23 mouse cellular contexts compared by ENCODE assay signal in genomic region chr7:130385732-130386294, GRCm38 (mm10).
DNase-seq lines count a peak whose midpoint lies in the region; ATAC-seq and TF ChIP-seq lines count a peak whose summit lies in the region.
"Had no signal": no experiment of that assay in that cellular context is flagged by ENCODE, and none has a peak within 500 bp of the region (broad histone marks: within the 10 kb centered on the region; RNA-seq: fewer than 3 reads in every experiment).

No protein-coding gene starts in this region.

- TF ChIP-seq CTCF in midbrain, postnatal 0 days (IDR thresholded peaks at IDR 0.05): no peak
- TF ChIP-seq CTCF in lung, adult 2 months (IDR thresholded peaks at IDR 0.05; ENCODE audit: insufficient read depth, low read length): no peak

- H3K9ac ChIP-seq in hindbrain, embryonic 11.5 days (ENCODE audit: low read depth, low read length): no peak overlapping the region
- no peak overlapping the region for H3K9ac ChIP-seq in hindbrain, embryonic 14.5 days
- H3K9ac ChIP-seq in hindbrain, embryonic 16.5 days (ENCODE audit: low read depth, low read length): no peak overlapping the region
- H3K9ac ChIP-seq in midbrain, postnatal 0 days (replicated peaks; ENCODE audit: low read length, poor library complexity, severe bottlenecking): no peak overlapping the region
- no peak overlapping the region for H3K9ac ChIP-seq in liver, embryonic 11.5 days (ENCODE audit: low read depth, low read length)
- H3K9ac ChIP-seq: embryonic facial prominence, embryonic 15.5 days; heart, embryonic 12.5 days; neural tube, embryonic 13.5 days had no signal

- H3K4me1 ChIP-seq in hindbrain, embryonic 11.5 days (replicated peaks; ENCODE audit: control insufficient read depth, insufficient read depth, low read length): peaks cover 2% of the 10 kb centered on the region; the same call in 1 of the 2 replicates
- H3K4me1 ChIP-seq in hindbrain, embryonic 14.5 days (replicated peaks; ENCODE audit: control insufficient read depth, insufficient read depth, low read length): peaks cover 9% of the 10 kb centered on the region; the same call in 1 of the 2 replicates
- peaks cover 9% of the 10 kb centered on the region for H3K4me1 ChIP-seq in hindbrain, embryonic 16.5 days (ENCODE audit: control insufficient read depth, insufficient read depth, low read depth, low read length)
- no peaks in the 10 kb centered on the region for H3K4me1 ChIP-seq in midbrain, postnatal 0 days (ENCODE audit: insufficient read depth, low read length)
- no peaks in the 10 kb centered on the region for H3K4me1 ChIP-seq in liver, embryonic 11.5 days (replicated peaks; ENCODE audit: control insufficient read depth, insufficient read depth, low read length)
- no peaks in the 10 kb centered on the region for H3K4me1 ChIP-seq in lung, adult 2 months (ENCODE audit: control insufficient read depth, insufficient read depth, low read length)
- H3K4me1 ChIP-seq: heart, embryonic 12.5 days; limb, embryonic 10.5 days had no signal

- 53% methylated on average over 8 of the region's 8 CpGs for whole genome bisulfite sequencing in hindbrain, embryonic 11.5 days
- WGBS in hindbrain, embryonic 14.5 days: 40% methylated on average over 8 of the region's 8 CpGs
- 34% methylated on average over 8 of the region's 8 CpGs for WGBS in hindbrain, embryonic 16.5 days
- 32% methylated on average over 8 of the region's 8 CpGs for WGBS in midbrain, postnatal 0 days
- 93% methylated on average over 8 of the region's 8 CpGs for WGBS in liver, embryonic 11.5 days
- WGBS in lung, adult 2 months: 93% methylated on average over 8 of the region's 8 CpGs

- no peaks in the 10 kb centered on the region for H3K9me3 ChIP-seq in hindbrain, embryonic 11.5 days (ENCODE audit: control insufficient read depth, low read length)
- H3K9me3 ChIP-seq in hindbrain, embryonic 14.5 days (ENCODE audit: control insufficient read depth, low read length): no peaks in the 10 kb centered on the region
- no peaks in the 10 kb centered on the region for H3K9me3 ChIP-seq in hindbrain, embryonic 16.5 days (ENCODE audit: control insufficient read depth, low read length)
- no peaks in the 10 kb centered on the region for H3K9me3 ChIP-seq in midbrain, postnatal 0 days (ENCODE audit: low read length)
- no peaks in the 10 kb centered on the region for H3K9me3 ChIP-seq in liver, embryonic 11.5 days (ENCODE audit: control insufficient read depth, low read length)
- H3K9me3 ChIP-seq: embryonic facial prominence, embryonic 15.5 days; limb, embryonic 10.5 days; neural tube, embryonic 13.5 days had no signal

- H3K36me3 ChIP-seq in hindbrain, embryonic 11.5 days (ENCODE audit: control insufficient read depth, insufficient read depth, low read length): no peaks in the 10 kb centered on the region
- no peaks in the 10 kb centered on the region; the same call in 1 of the 2 replicates for H3K36me3 ChIP-seq in hindbrain, embryonic 14.5 days (replicated peaks; ENCODE audit: control insufficient read depth, insufficient read depth)
- peaks cover 3% of the 10 kb centered on the region; the same call in 1 of the 2 replicates for H3K36me3 ChIP-seq in hindbrain, embryonic 16.5 days (ENCODE audit: control insufficient read depth, insufficient read depth, low read length)
- H3K36me3 ChIP-seq in midbrain, postnatal 0 days (ENCODE audit: insufficient read depth, low read length): no peaks in the 10 kb centered on the region
- H3K36me3 ChIP-seq in liver, embryonic 11.5 days (ENCODE audit: control insufficient read depth, insufficient read depth, low read length): no peaks in the 10 kb centered on the region

- DNase-seq in embryo, embryonic 10.5 days (ENCODE audit: low spot score): peak; percentile 31
- DNase-seq in embryo, embryonic 9.5 days (ENCODE audit: extremely low spot score): no peak
- DNase-seq in hindbrain, embryonic 11.5 days (ENCODE audit: low spot score): no peak
- no peak for DNase-seq in hindbrain, embryonic 14.5 days (ENCODE audit: low spot score)
- DNase-seq in midbrain, postnatal 0 days (ENCODE audit: low spot score): peak; percentile 31
- DNase-seq in liver, embryonic 11.5 days (ENCODE audit: low spot score): no peak
- no peak for DNase-seq in lung, adult 2 months
- DNase-seq: adrenal gland, adult 2 months; cerebellum, postnatal 14 days; embryo, embryonic 11 days; gastrocnemius, adult 2 months; heart, postnatal 36 days; kidney, adult 8-10 months; kidney, postnatal 14 days; layer of hippocampus, adult 9-11 months; lung, adult 18-20 months; lung, postnatal 4 days; thymus, postnatal 4 days had no signal

- no peak overlapping the region for H3K4me3 ChIP-seq in hindbrain, embryonic 11.5 days (ENCODE audit: low read depth, low read length)
- H3K4me3 ChIP-seq in hindbrain, embryonic 14.5 days (replicated peaks; ENCODE audit: low read length): no peak overlapping the region
- no peak overlapping the region for H3K4me3 ChIP-seq in hindbrain, embryonic 16.5 days (ENCODE audit: low read length)
- H3K4me3 ChIP-seq in midbrain, postnatal 0 days (ENCODE audit: low read depth, low read length): no peak overlapping the region
- H3K4me3 ChIP-seq in liver, embryonic 11.5 days (ENCODE audit: low read depth, low read length): no peak overlapping the region
- H3K4me3 ChIP-seq in lung, adult 2 months (replicated peaks; ENCODE audit: extremely low read depth, low read depth, low read length): no peak overlapping the region
- H3K4me3 ChIP-seq: embryonic facial prominence, embryonic 15.5 days; gastrocnemius, adult 2 months; heart, embryonic 12.5 days; limb, embryonic 10.5 days; neural tube, embryonic 13.5 days had no signal

- no peak overlapping the region for H3K4me2 ChIP-seq in hindbrain, embryonic 11.5 days (replicated peaks; ENCODE audit: low read depth, low read length)
- no peak overlapping the region for H3K4me2 ChIP-seq in hindbrain, embryonic 14.5 days (replicated peaks)
- no peak overlapping the region for H3K4me2 ChIP-seq in hindbrain, embryonic 16.5 days (ENCODE audit: low read length)
- no peak overlapping the region for H3K4me2 ChIP-seq in midbrain, postnatal 0 days (ENCODE audit: low read depth, low read length, poor library complexity, severe bottlenecking)
- no peak overlapping the region for H3K4me2 ChIP-seq in liver, embryonic 11.5 days
- H3K4me2 ChIP-seq: embryonic facial prominence, embryonic 15.5 days; heart, embryonic 12.5 days; neural tube, embryonic 13.5 days had no signal

- peak; percentile 57; the same call in 1 of the 2 replicates for ATAC-seq in hindbrain, embryonic 11.5 days (ENCODE audit: low FRiP score)
- no peak for ATAC-seq in hindbrain, embryonic 14.5 days (ENCODE audit: low FRiP score)
- peak; percentile 35; the same call in 1 of the 2 replicates for ATAC-seq in hindbrain, embryonic 16.5 days
- no peak for ATAC-seq in midbrain, postnatal 0 days (ENCODE audit: low FRiP score)
- no peak for ATAC-seq in liver, embryonic 11.5 days (replicated peaks; ENCODE audit: low FRiP score)

- TF ChIP-seq POLR2A in lung, adult 2 months (IDR thresholded peaks at IDR 0.05; ENCODE audit: borderline replicate concordance, extremely low read depth, low read depth, low read length): no peak

- H3K27ac ChIP-seq in hindbrain, embryonic 11.5 days (ENCODE audit: low read depth, low read length): peak overlapping the region; percentile 53
- no peak overlapping the region for H3K27ac ChIP-seq in hindbrain, embryonic 14.5 days
- H3K27ac ChIP-seq in hindbrain, embryonic 16.5 days (ENCODE audit: low read depth, low read length): no peak overlapping the region
- H3K27ac ChIP-seq in midbrain, postnatal 0 days (ENCODE audit: low read depth, low read length): no peak overlapping the region
- H3K27ac ChIP-seq in liver, embryonic 11.5 days (ENCODE audit: low read depth, low read length): no peak overlapping the region
- H3K27ac ChIP-seq: gastrocnemius, adult 2 months; limb, embryonic 10.5 days; neural tube, embryonic 13.5 days had no signal

- H3K27me3 ChIP-seq in hindbrain, embryonic 11.5 days (ENCODE audit: control insufficient read depth, insufficient read depth, low read length): no peaks in the 10 kb centered on the region
- no peaks in the 10 kb centered on the region for H3K27me3 ChIP-seq in hindbrain, embryonic 14.5 days (ENCODE audit: control insufficient read depth, insufficient read depth, low read length)
- H3K27me3 ChIP-seq in hindbrain, embryonic 16.5 days (replicated peaks; ENCODE audit: control insufficient read depth, insufficient read depth, low read length): no peaks in the 10 kb centered on the region
- no peaks in the 10 kb centered on the region for H3K27me3 ChIP-seq in midbrain, postnatal 0 days (ENCODE audit: insufficient read depth, low read length)
- no peaks in the 10 kb centered on the region for H3K27me3 ChIP-seq in liver, embryonic 11.5 days (replicated peaks; ENCODE audit: control insufficient read depth, insufficient read depth, low read length)
- H3K27me3 ChIP-seq: embryonic facial prominence, embryonic 15.5 days; heart, embryonic 12.5 days; neural tube, embryonic 13.5 days had no signal

Comparison
In these comparisons a context has a peak if more than half of its experiments do, and no peak if none do; other contexts are left out.
1. DNase-seq: peak in embryo, embryonic 10.5 days (single experiment) and midbrain, postnatal 0 days (single experiment); none in embryo, embryonic 9.5 days (single experiment), hindbrain, embryonic 11.5 days (single experiment), hindbrain, embryonic 14.5 days (single experiment), liver, embryonic 11.5 days (single experiment) and lung, adult 2 months (single experiment).
2. ATAC-seq: peak in hindbrain, embryonic 11.5 days (single experiment) and hindbrain, embryonic 16.5 days (single experiment); none in hindbrain, embryonic 14.5 days (single experiment), midbrain, postnatal 0 days (single experiment) and liver, embryonic 11.5 days (single experiment).